Mouse (Mus musculus): ENCODE results near the gene Itga4. TPM values are rescaled to one million over a fixed set of nuclear protein-coding genes. Genes with fewer than 3 reads are reported as not detected.

Itga4 gene
- total RNA-seq, 2 experiments from 2014 or later: 3.7 to 5.1 TPM

GRCm38 (mm10) chr2:79352100-79352802 is 97.0 kb downstream of the Itga4 start:
- DNase-seq: no peak

- no peak for DNase-seq
Measured at GRCm38 (mm10) chr2:79354773-79355172, 99.5 kb downstream of the Itga4 start.

GRCm38 (mm10) chr2:79357835-79358234 is 102.6 kb downstream of the Itga4 start:
- no peak for DNase-seq

GRCm38 (mm10) chr2:79362029-79362428 is 106.8 kb downstream of the Itga4 start:
- no peak for DNase-seq

GRCm38 (mm10) chr2:79363920-79364319 is 108.7 kb downstream of the Itga4 start:
- no peak for DNase-seq

- no peak for DNase-seq
Measured at GRCm38 (mm10) chr2:79367451-79368450, 112.5 kb downstream of the Itga4 start.

- DNase-seq: no peak
Measured at GRCm38 (mm10) chr2:79368661-79369060, 113.4 kb downstream of the Itga4 start.

GRCm38 (mm10) chr2:79369061-79369524 is 113.9 kb downstream of the Itga4 start:
- no peak for DNase-seq

- DNase-seq: no peak
Measured at GRCm38 (mm10) chr2:79369905-79370304, 114.7 kb downstream of the Itga4 start.

- no peak for DNase-seq
Measured at GRCm38 (mm10) chr2:79370711-79371312, 115.6 kb downstream of the Itga4 start.

- no peak for DNase-seq
Measured at GRCm38 (mm10) chr2:79371326-79372153, 116.3 kb downstream of the Itga4 start.

- no peak for DNase-seq
Measured at GRCm38 (mm10) chr2:79372154-79372467, 116.9 kb downstream of the Itga4 start.

- no peak for DNase-seq
Measured at GRCm38 (mm10) chr2:79372486-79373200, 117.4 kb downstream of the Itga4 start.

- DNase-seq: no peak
Measured at GRCm38 (mm10) chr2:79378346-79379086, 123.3 kb downstream of the Itga4 start.

GRCm38 (mm10) chr2:79379087-79380041 is 124.1 kb downstream of the Itga4 start:
- DNase-seq: no peak
